ENCODE assay signal across 8 mouse cellular contexts in the genomic region with DNA sequence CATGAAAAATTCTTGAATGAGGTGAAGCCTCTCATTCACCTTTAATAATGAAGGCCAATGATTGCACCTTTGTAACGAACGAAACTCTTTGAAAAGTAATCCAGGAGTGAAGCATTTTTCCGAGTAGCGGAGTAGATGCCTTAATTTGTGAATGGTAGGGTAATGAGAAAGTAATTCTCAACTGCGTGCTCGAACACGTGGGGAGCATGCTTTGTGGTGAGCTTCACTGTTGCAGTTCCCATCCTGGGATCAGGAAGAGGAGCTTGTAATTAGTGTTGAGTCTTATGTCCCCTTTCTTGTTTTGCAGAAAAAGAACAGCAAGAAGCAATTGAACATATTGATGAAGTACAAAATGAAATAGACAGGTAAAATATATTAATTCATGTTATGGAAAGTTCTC. TPM values are rescaled to one million over a fixed set of nuclear protein-coding genes. Genes with fewer than 3 reads are reported as not detected.
A peak's percentile ranks its signal among the peaks of the same experiment; 100 is the strongest.
DNase-seq lines count a peak whose midpoint lies in the region; ATAC-seq and TF ChIP-seq lines count a peak whose summit lies in the region.

No protein-coding gene starts in this region.

- 32% methylated on average over 7 of the region's 7 CpGs for WGBS in liver, embryonic 11.5 days
- 7% methylated on average over 7 of the region's 7 CpGs for WGBS in embryonic facial prominence, embryonic 15.5 days
- 36% methylated on average over 7 of the region's 7 CpGs for WGBS in limb, embryonic 10.5 days
- 23% methylated on average over 7 of the region's 7 CpGs for WGBS in neural tube, embryonic 13.5 days
- 13% methylated on average over 7 of the region's 7 CpGs for WGBS in cerebellum, adult 2 months

- no peaks in the 10 kb centered on the region for H3K27me3 ChIP-seq in liver, embryonic 11.5 days (replicated peaks; ENCODE audit: control insufficient read depth, insufficient read depth, low read length)
- H3K27me3 ChIP-seq in embryonic facial prominence, embryonic 15.5 days, result no peaks in the 10 kb centered on the region
- no peaks in the 10 kb centered on the region for H3K27me3 ChIP-seq in limb, embryonic 10.5 days (ENCODE audit: low read depth, poor library complexity, severe bottlenecking)
- no peaks in the 10 kb centered on the region for H3K27me3 ChIP-seq in neural tube, embryonic 13.5 days
- no peaks in the 10 kb centered on the region for H3K27me3 ChIP-seq in cerebellum, adult 2 months (ENCODE audit: control insufficient read depth, insufficient read depth, low read length)

- H3K4me3 ChIP-seq in liver, embryonic 11.5 days (ENCODE audit: low read depth, low read length), result peak overlapping the region; percentile 100
- peak overlapping the region; percentile 74 for H3K4me3 ChIP-seq in embryonic facial prominence, embryonic 15.5 days (replicated peaks)
- H3K4me3 ChIP-seq in limb, embryonic 10.5 days, result peak overlapping the region; percentile 100
- peak overlapping the region; percentile 100 for H3K4me3 ChIP-seq in neural tube, embryonic 13.5 days
- no peak overlapping the region for H3K4me3 ChIP-seq in cerebellum, adult 2 months (replicated peaks; ENCODE audit: insufficient read depth, low read depth, low read length)

- peaks cover 24% of the 10 kb centered on the region for H3K4me1 ChIP-seq in liver, embryonic 11.5 days (replicated peaks; ENCODE audit: control insufficient read depth, insufficient read depth, low read length)
- H3K4me1 ChIP-seq in embryonic facial prominence, embryonic 15.5 days, result peaks cover 34% of the 10 kb centered on the region
- H3K4me1 ChIP-seq in limb, embryonic 10.5 days, result peaks cover 37% of the 10 kb centered on the region
- H3K4me1 ChIP-seq in neural tube, embryonic 13.5 days (replicated peaks), result peaks cover 31% of the 10 kb centered on the region
- no peaks in the 10 kb centered on the region for H3K4me1 ChIP-seq in cerebellum, adult 2 months (ENCODE audit: control insufficient read depth, insufficient read depth, low read length)

- no peak for ATAC-seq in liver, embryonic 11.5 days (replicated peaks; ENCODE audit: low FRiP score)
- ATAC-seq in embryonic facial prominence, embryonic 15.5 days (ENCODE audit: insufficient number of reproducible peaks, low FRiP score, low TSS enrichment, low read depth), result no peak
- no peak for ATAC-seq in neural tube, embryonic 13.5 days (ENCODE audit: low read depth)

- no peak for TF ChIP-seq CTCF in cerebellum, adult 2 months (IDR thresholded peaks at IDR 0.05; ENCODE audit: borderline replicate concordance, insufficient read depth, low read depth, low read length)

- no peaks in the 10 kb centered on the region for H3K9me3 ChIP-seq in liver, embryonic 11.5 days (ENCODE audit: control insufficient read depth, low read length)
- no peaks in the 10 kb centered on the region for H3K9me3 ChIP-seq in embryonic facial prominence, embryonic 15.5 days (replicated peaks)
- no peaks in the 10 kb centered on the region for H3K9me3 ChIP-seq in limb, embryonic 10.5 days (replicated peaks)
- H3K9me3 ChIP-seq in neural tube, embryonic 13.5 days, result no peaks in the 10 kb centered on the region

- H3K4me2 ChIP-seq in liver, embryonic 11.5 days, result peak overlapping the region; percentile 77
- H3K4me2 ChIP-seq in embryonic facial prominence, embryonic 15.5 days (replicated peaks), result peak overlapping the region; percentile 63
- peak overlapping the region; percentile 75 for H3K4me2 ChIP-seq in neural tube, embryonic 13.5 days

- TF ChIP-seq POLR2A in cerebellum, adult 2 months (IDR thresholded peaks at IDR 0.05; ENCODE audit: borderline replicate concordance, insufficient read depth, low read length), result no peak

- no peak for DNase-seq in liver, embryonic 11.5 days (ENCODE audit: low spot score)
- DNase-seq in liver, result no peak
- DNase-seq in limb, embryonic 10.5 days (ENCODE audit: low spot score), result no peak
- no peak for DNase-seq in cerebellum, adult 2 months
- no peak for DNase-seq in cerebellum, adult 9-10 months
- no peak for DNase-seq in urinary bladder, postnatal 14 days (ENCODE audit: low spot score)

- peaks cover 26% of the 10 kb centered on the region for H3K36me3 ChIP-seq in liver, embryonic 11.5 days (ENCODE audit: control insufficient read depth, insufficient read depth, low read length)
- H3K36me3 ChIP-seq in embryonic facial prominence, embryonic 15.5 days, result peaks cover 39% of the 10 kb centered on the region
- peaks cover 50% of the 10 kb centered on the region for H3K36me3 ChIP-seq in limb, embryonic 10.5 days
- peaks cover 38% of the 10 kb centered on the region for H3K36me3 ChIP-seq in neural tube, embryonic 13.5 days

- peak overlapping the region; percentile 99 for H3K9ac ChIP-seq in liver, embryonic 11.5 days (ENCODE audit: low read depth, low read length)
- peak overlapping the region; percentile 95 for H3K9ac ChIP-seq in embryonic facial prominence, embryonic 15.5 days
- peak overlapping the region; percentile 99 for H3K9ac ChIP-seq in neural tube, embryonic 13.5 days

- no peak overlapping the region for H3K27ac ChIP-seq in liver, embryonic 11.5 days (ENCODE audit: low read depth, low read length)
- H3K27ac ChIP-seq in embryonic facial prominence, embryonic 15.5 days (replicated peaks), result no peak overlapping the region; the same call in 1 of the 2 replicates
- peak overlapping the region; percentile 100 for H3K27ac ChIP-seq in limb, embryonic 10.5 days
- no peak overlapping the region for H3K27ac ChIP-seq in neural tube, embryonic 13.5 days (replicated peaks)
- no peak overlapping the region for H3K27ac ChIP-seq in cerebellum, adult 2 months (ENCODE audit: insufficient read depth, low read length)

RNA-seq across cellular contexts. Expression of a gene that starts 9.5 kb away (rescaled TPM):
- polyA plus RNA-seq in liver, embryonic 11.5 days (2014; fragmentation: Nextera tagmentation; extraction: Ambion mirVana), result 9.6 and 10.2 TPM in 2 replicates
- 8.2 and 9.5 TPM in 2 replicates for polyA plus RNA-seq in embryonic facial prominence, embryonic 15.5 days (2015; fragmentation: Nextera tagmentation; extraction: Ambion mirVana)
- polyA plus RNA-seq in limb, embryonic 10.5 days (2016; fragmentation: Nextera tagmentation; extraction: Ambion mirVana), result 13.5 and 14.7 TPM in 2 replicates
- polyA plus RNA-seq in neural tube, embryonic 13.5 days (2015; fragmentation: Nextera tagmentation; extraction: Ambion mirVana), result 1.8 and 2.7 TPM in 2 replicates
- polyA plus RNA-seq in cerebellum, adult 2 months (2012; rRNA removed), result 2.4 TPM in 2 replicates

RNA-seq across cellular contexts. Expression of a gene that starts 10.8 kb away (rescaled TPM):
- polyA plus RNA-seq in liver, embryonic 11.5 days (2014; fragmentation: Nextera tagmentation; extraction: Ambion mirVana), result 641 and 659 TPM in 2 replicates
- polyA plus RNA-seq in embryonic facial prominence, embryonic 15.5 days (2015; fragmentation: Nextera tagmentation; extraction: Ambion mirVana), result 351 and 370 TPM in 2 replicates
- polyA plus RNA-seq in limb, embryonic 10.5 days (2016; fragmentation: Nextera tagmentation; extraction: Ambion mirVana), result 854 and 929 TPM in 2 replicates
- polyA plus RNA-seq in neural tube, embryonic 13.5 days (2015; fragmentation: Nextera tagmentation; extraction: Ambion mirVana), result 338 and 380 TPM in 2 replicates
- polyA plus RNA-seq in cerebellum, adult 2 months (2012; rRNA removed), result 138 and 159 TPM in 2 replicates

RNA-seq across cellular contexts. Expression of a gene that starts 19.3 kb away (rescaled TPM):
- 22.1 and 25.1 TPM in 2 replicates for polyA plus RNA-seq in liver, embryonic 11.5 days (2014; fragmentation: Nextera tagmentation; extraction: Ambion mirVana)
- polyA plus RNA-seq in embryonic facial prominence, embryonic 15.5 days (2015; fragmentation: Nextera tagmentation; extraction: Ambion mirVana), result 45.5 and 46.9 TPM in 2 replicates
- polyA plus RNA-seq in limb, embryonic 10.5 days (2016; fragmentation: Nextera tagmentation; extraction: Ambion mirVana), result 38.6 and 45.0 TPM in 2 replicates
- 49.6 and 53.5 TPM in 2 replicates for polyA plus RNA-seq in neural tube, embryonic 13.5 days (2015; fragmentation: Nextera tagmentation; extraction: Ambion mirVana)
- 25.2 and 25.6 TPM in 2 replicates for polyA plus RNA-seq in cerebellum, adult 2 months (2012; rRNA removed)

RNA-seq across cellular contexts. Expression of a gene that starts 25.5 kb away (rescaled TPM):
- 51.9 and 53.7 TPM in 2 replicates for polyA plus RNA-seq in liver, embryonic 11.5 days (2014; fragmentation: Nextera tagmentation; extraction: Ambion mirVana)
- 25.2 and 30.0 TPM in 2 replicates for polyA plus RNA-seq in embryonic facial prominence, embryonic 15.5 days (2015; fragmentation: Nextera tagmentation; extraction: Ambion mirVana)
- 35.6 and 37.2 TPM in 2 replicates for polyA plus RNA-seq in limb, embryonic 10.5 days (2016; fragmentation: Nextera tagmentation; extraction: Ambion mirVana)
- polyA plus RNA-seq in neural tube, embryonic 13.5 days (2015; fragmentation: Nextera tagmentation; extraction: Ambion mirVana), result 26.5 and 32.5 TPM in 2 replicates
- 14.4 and 15.5 TPM in 2 replicates for polyA plus RNA-seq in cerebellum, adult 2 months (2012; rRNA removed)

RNA-seq across cellular contexts. Expression of a gene that starts 56.4 kb away (rescaled TPM):
- polyA plus RNA-seq in liver, embryonic 11.5 days (2014; fragmentation: Nextera tagmentation; extraction: Ambion mirVana), result 4.7 and 6.2 TPM in 2 replicates
- 9.3 and 10.1 TPM in 2 replicates for polyA plus RNA-seq in embryonic facial prominence, embryonic 15.5 days (2015; fragmentation: Nextera tagmentation; extraction: Ambion mirVana)
- polyA plus RNA-seq in limb, embryonic 10.5 days (2016; fragmentation: Nextera tagmentation; extraction: Ambion mirVana), result 6.5 and 9.3 TPM in 2 replicates
- 11.8 and 12.8 TPM in 2 replicates for polyA plus RNA-seq in neural tube, embryonic 13.5 days (2015; fragmentation: Nextera tagmentation; extraction: Ambion mirVana)
- polyA plus RNA-seq in cerebellum, adult 2 months (2012; rRNA removed), result 137 and 154 TPM in 2 replicates
